Mouse (Mus musculus): ENCODE measurements around the gene Plekhg3.

Gene Plekhg3

DNA sequence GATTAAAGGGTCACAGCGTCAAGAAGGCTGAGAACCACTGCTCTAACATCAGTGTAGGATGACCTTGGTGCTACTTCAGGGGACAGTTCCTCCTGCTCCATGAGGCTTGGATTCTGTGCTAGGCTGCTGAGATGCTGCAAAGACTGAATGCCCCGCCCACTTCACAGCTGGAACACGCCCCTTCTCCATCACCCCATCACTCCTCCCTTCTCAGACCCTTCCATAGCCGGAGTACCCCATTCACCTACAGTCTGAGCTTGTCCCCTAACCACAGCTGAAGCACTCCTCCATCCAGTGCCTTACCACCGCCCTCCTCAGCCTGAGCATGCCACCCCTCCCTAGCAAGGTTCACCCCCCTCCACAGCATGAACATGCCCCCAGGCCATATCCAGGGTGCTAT lies 89.2 kb downstream of the Plekhg3 start:
- DNase-seq (ENCODE audit: low spot score in 2 of 2), result no peak

DNA sequence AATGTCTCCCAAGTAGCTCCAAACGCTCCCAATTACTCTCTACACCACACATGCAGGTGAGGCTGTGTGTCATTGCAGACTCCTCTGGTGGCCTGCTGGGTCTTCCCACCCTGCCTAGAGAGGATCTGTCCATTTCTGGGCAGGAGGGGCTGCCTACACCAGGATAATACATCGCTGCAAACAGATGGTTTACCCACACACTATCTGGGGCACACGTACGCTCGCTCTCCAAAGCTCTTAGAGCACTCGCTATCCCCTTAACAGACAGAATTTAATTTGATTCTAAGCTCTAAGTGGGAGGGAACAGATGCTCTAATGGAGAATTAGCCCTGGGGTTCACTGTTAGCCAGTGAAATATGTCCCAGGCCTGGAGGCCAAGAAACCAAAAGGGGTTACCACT lies 92.7 kb downstream of the Plekhg3 start:
- no peak for DNase-seq (ENCODE audit: low spot score in 2 of 2)
